Mouse (Mus musculus) hematopoietic stem cell, adult 5-6 weeks (primary cell): ENCODE data around the gene Scn8a. TPM values are rescaled to one million over a fixed set of nuclear protein-coding genes. Genes with fewer than 3 reads are reported as not detected.

ENCODE experiments used
- ATAC-seq, 2 experiments: fragments of 125-278 bp in 1 of 2; replicated peaks in 1 of 2; 2 replicates each; pipeline ENCODE4 v1.8.0; 2016 to 2017; ENCODE audit warnings: inconsistent platforms in 2 of 2, mild to moderate bottlenecking in 2 of 2, moderate number of reproducible peaks in 2 of 2, low read depth in 1 of 2, moderate TSS enrichment in 1 of 2; ENCODE audit not compliant: low FRiP score in 2 of 2, poor library complexity in 2 of 2, severe bottlenecking in 2 of 2, insufficient read depth in 1 of 2, low TSS enrichment in 1 of 2
- total RNA-seq: library from RNA; stranded (forward); fragments of 172-1452, 232-1000 nt; gene quantifications from 2 replicates; pipeline ENCODE4 v1.2.3, GENCODE M21; 2017

Scn8a gene
- total RNA-seq, 1 experiment from 2014 or later, result not detected

GRCm38 (mm10) chr15:101048338-101048896, 178.8 kb downstream of the Scn8a start:
- ATAC-seq, result no peak

GRCm38 (mm10) chr15:101051869-101052268, 182.2 kb downstream of the Scn8a start:
- no peak for ATAC-seq

- no peak for ATAC-seq
Observed at GRCm38 (mm10) chr15:101052560-101053501, 183.2 kb downstream of the Scn8a start.

GRCm38 (mm10) chr15:101053832-101054459, 184.3 kb downstream of the Scn8a start:
- ATAC-seq, result no peak

GRCm38 (mm10) chr15:101054541-101054940, 184.9 kb downstream of the Scn8a start:
- ATAC-seq, result no peak

- peak; percentile 69 to 76; a peak in 3 of 4 replicates for ATAC-seq
Observed at GRCm38 (mm10) chr15:101056225-101056624, 186.6 kb downstream of the Scn8a start.

GRCm38 (mm10) chr15:101059570-101060279, 190.1 kb downstream of the Scn8a start:
- ATAC-seq, result no peak

- no peak for ATAC-seq
Observed at GRCm38 (mm10) chr15:101060280-101060852, 190.7 kb downstream of the Scn8a start.

GRCm38 (mm10) chr15:101065069-101065468, 195.4 kb downstream of the Scn8a start:
- ATAC-seq, result no peak

- ATAC-seq, result no peak
Observed at GRCm38 (mm10) chr15:101066364-101066847, 196.7 kb downstream of the Scn8a start.

GRCm38 (mm10) chr15:101066920-101067696, 197.4 kb downstream of the Scn8a start:
- no peak for ATAC-seq

- ATAC-seq, result no peak
Observed at GRCm38 (mm10) chr15:101068029-101068428, 198.4 kb downstream of the Scn8a start.

GRCm38 (mm10) chr15:101068671-101069070, 199.0 kb downstream of the Scn8a start:
- no peak for ATAC-seq

- no peak for ATAC-seq
Observed at GRCm38 (mm10) chr15:101069641-101070190, 200.1 kb downstream of the Scn8a start.

GRCm38 (mm10) chr15:101070762-101071161, 201.1 kb downstream of the Scn8a start:
- ATAC-seq, result no peak

- ATAC-seq, result no peak
Observed at GRCm38 (mm10) chr15:101072736-101073135, 203.1 kb downstream of the Scn8a start.
